Mouse (Mus musculus) forebrain, embryonic 11.5 days (tissue): ENCODE measurements at regions not wholly inside any gene's neighbourhood (a gene's known extent, or its start where the extent isn't known, plus 50 kb on each side); places are given as distances from the start of the nearest gene placed in this dataset.
"Not testable (repeated sequence)": the region's sequence is repeated elsewhere in the genome, so short reads cannot be mapped to it uniquely, and the experiment has no call there.

Experiments used
- ATAC-seq: fragments of 200-750 bp; cut with Nextera tagmentation; replicated peaks from 2 replicates; pipeline ENCODE4 v1.8.0; 2017; ENCODE audit warnings: moderate TSS enrichment; ENCODE audit not compliant: low FRiP score
- DNase-seq: peaks from one replicate; pipeline ENCODE4 v3.0.0-alpha.2; 2017; ENCODE audit warnings: low spot score
- H3K27ac ChIP-seq: fragments of 300-500 bp; sonication (generic); 2 replicates; pipeline ENCODE4 v1.5.1; 2014; ENCODE audit warnings: low read depth, low read length
- H3K27me3 ChIP-seq: fragments of 300-500 bp; sonication (generic); 2 replicates; pipeline ENCODE4 v1.6.1; 2014; ENCODE audit warnings: mild to moderate bottlenecking, low read length, mixed read lengths; ENCODE audit not compliant: control insufficient read depth, insufficient read depth
- H3K36me3 ChIP-seq: fragments of 300-500 bp; sonication (generic); 2 replicates; pipeline ENCODE4 v1.6.1; 2014; ENCODE audit warnings: mild to moderate bottlenecking, low read length, moderate library complexity, mixed read lengths; ENCODE audit not compliant: control insufficient read depth, insufficient read depth
- H3K4me1 ChIP-seq: fragments of 300-500 bp; sonication (generic); replicated peaks from 2 replicates; pipeline ENCODE4 v1.6.1; 2014; ENCODE audit warnings: low read length, mixed read lengths; ENCODE audit not compliant: control insufficient read depth, insufficient read depth
- H3K4me2 ChIP-seq: fragments of 300-500 bp; sonication (generic); 2 replicates; pipeline ENCODE4 v1.6.1; 2014; ENCODE audit warnings: low read depth, mild to moderate bottlenecking, low read length, moderate library complexity, mixed read lengths; ENCODE audit not compliant: severe bottlenecking
- H3K4me3 ChIP-seq: fragments of 300-500 bp; sonication (generic); 2 replicates; pipeline ENCODE4 v1.5.1; 2014; ENCODE audit warnings: low read depth, low read length
- H3K9ac ChIP-seq: fragments of 300-500 bp; sonication (generic); 2 replicates; pipeline ENCODE4 v1.6.1; 2014; ENCODE audit warnings: low read length
- H3K9me3 ChIP-seq: fragments of 300-500 bp; sonication (generic); 2 replicates; pipeline ENCODE4 v1.6.1; 2016; ENCODE audit warnings: low read length, mixed read lengths; ENCODE audit not compliant: control insufficient read depth
- WGBS: fragments of 180-500 bp; shearing (Covaris S2); extraction: QIAGEN DNeasy Blood & Tissue Kit; methylation state at CpG from one replicate; pipeline ENCODE4 v1.1.7; 2014; 5-methylcytosine and 5-hydroxymethylcytosine counted together

GRCm38 (mm10) chr14:116697675-116698074, 227.4 kb upstream of the Gpc6 start:
- ATAC-seq (no peak), DNase-seq (no peak)
- Histone ChIP-seq H3K27ac (no peak overlapping the region), H3K4me3 (no peak overlapping the region), H3K36me3 (no peaks in the 10 kb centered on the region), H3K27me3 (no peaks in the 10 kb centered on the region), H3K4me2 (no peak overlapping the region), H3K9me3 (no peaks in the 10 kb centered on the region), H3K9ac (no peak overlapping the region), H3K4me1 (no peaks in the 10 kb centered on the region)
- 83% methylated on average over 5 of the region's 5 CpGs for WGBS

GRCm38 (mm10) chr14:116698437-116698836, 226.7 kb upstream of the Gpc6 start:
- Histone ChIP-seq H3K36me3 (no peaks in the 10 kb centered on the region), H3K27ac (no peak overlapping the region), H3K4me1 (no peaks in the 10 kb centered on the region), H3K4me3 (no peak overlapping the region), H3K9me3 (no peaks in the 10 kb centered on the region), H3K27me3 (no peaks in the 10 kb centered on the region), H3K4me2 (no peak overlapping the region), H3K9ac (no peak overlapping the region)
- DNase-seq (no peak), ATAC-seq (peak; percentile 76)
- WGBS = 47% methylated on average over 7 of the region's 7 CpGs

GRCm38 (mm10) chr14:116734596-116734995, 190.5 kb upstream of the Gpc6 start:
- DNase-seq, H3K9ac ChIP-seq, ATAC-seq, H3K27ac ChIP-seq, H3K36me3 ChIP-seq, H3K9me3 ChIP-seq, H3K4me3 ChIP-seq, H3K27me3 ChIP-seq, H3K4me1 ChIP-seq, H3K4me2 ChIP-seq: not testable (repeated sequence)
- 90% methylated on average over 6 of the region's 6 CpGs for WGBS

DNA sequence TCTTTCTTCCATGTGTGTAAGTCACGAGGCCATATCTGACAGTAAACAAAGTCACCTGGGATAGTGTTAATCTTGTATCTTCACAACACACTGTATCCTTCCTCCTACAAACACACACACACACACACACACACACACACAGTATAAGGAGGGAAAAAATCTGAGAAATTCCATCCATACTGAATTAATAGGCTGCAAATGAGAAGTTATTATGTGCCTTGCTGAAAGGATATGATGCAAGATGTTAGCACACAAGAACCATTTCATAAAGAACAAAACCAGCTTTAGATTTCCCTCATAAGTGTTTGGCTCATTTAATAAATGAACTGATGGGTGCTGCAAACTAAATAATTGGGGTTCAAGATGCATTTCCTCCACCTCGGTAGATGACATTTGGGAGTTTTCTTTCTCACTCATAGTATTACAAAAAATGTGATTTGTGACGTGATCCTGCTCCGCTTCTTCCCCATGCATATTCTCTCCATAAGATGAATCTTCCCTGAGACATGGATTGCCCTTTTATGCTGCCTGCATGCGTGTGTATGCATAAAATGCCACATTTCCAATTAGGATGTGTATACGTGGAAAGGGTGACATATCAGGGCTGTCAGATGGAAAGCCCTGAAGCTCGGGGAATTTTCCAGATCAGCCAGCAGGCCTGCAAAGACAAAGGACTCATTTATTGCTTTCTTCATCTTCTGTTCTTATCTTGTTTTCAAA, 170.5 kb upstream of the Gpc6 start:
- no peaks in the 10 kb centered on the region for H3K27me3 ChIP-seq
- ATAC-seq = no peak
- no peak overlapping the region for H3K9ac ChIP-seq
- no peaks in the 10 kb centered on the region for H3K9me3 ChIP-seq
- H3K4me3 ChIP-seq = no peak overlapping the region
- 88% methylated on average over 7 of the region's 7 CpGs for WGBS
- H3K4me2 ChIP-seq = no peak overlapping the region
- H3K36me3 ChIP-seq = no peaks in the 10 kb centered on the region
- H3K27ac ChIP-seq = no peak overlapping the region
- H3K4me1 ChIP-seq = no peaks in the 10 kb centered on the region
- DNase-seq = no peak

DNA sequence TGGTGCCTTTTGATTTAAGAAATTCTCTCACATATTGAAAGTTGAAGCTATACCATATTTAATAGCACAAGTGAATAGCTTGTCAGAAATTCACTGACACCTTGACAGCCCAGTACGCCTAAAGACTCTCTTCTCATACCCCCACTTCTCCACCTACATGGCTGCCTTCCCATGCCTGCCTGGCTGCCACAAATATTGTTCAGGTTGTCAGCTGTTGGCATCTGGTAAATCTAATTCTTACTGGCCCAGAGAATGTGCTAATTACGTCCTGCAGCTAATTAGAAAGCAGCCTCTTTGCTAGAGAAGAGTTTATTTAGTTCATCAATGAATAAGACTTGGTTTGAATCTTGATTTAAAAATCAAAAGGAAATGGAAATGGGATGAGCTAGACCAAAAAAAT, 163.7 kb upstream of the Gpc6 start:
- H3K4me1 ChIP-seq = no peaks in the 10 kb centered on the region
- H3K27me3 ChIP-seq = no peaks in the 10 kb centered on the region
- H3K4me2 ChIP-seq = no peak overlapping the region
- no peaks in the 10 kb centered on the region for H3K36me3 ChIP-seq
- H3K9ac ChIP-seq = no peak overlapping the region
- no peak for ATAC-seq
- H3K9me3 ChIP-seq = no peaks in the 10 kb centered on the region
- DNase-seq = no peak
- 69% methylated on average over 2 of the region's 2 CpGs for WGBS
- no peak overlapping the region for H3K27ac ChIP-seq
- no peak overlapping the region for H3K4me3 ChIP-seq

GRCm38 (mm10) chr14:116771120-116771519, 154.0 kb upstream of the Gpc6 start:
- DNase-seq (no peak), ATAC-seq (no peak)
- H3K4me3 ChIP-seq = no peak overlapping the region
- H3K27ac ChIP-seq = no peak overlapping the region
- H3K36me3 ChIP-seq = no peaks in the 10 kb centered on the region
- no peak overlapping the region for H3K4me2 ChIP-seq
- WGBS = 88% methylated on average over 4 of the region's 4 CpGs
- H3K4me1 ChIP-seq = no peaks in the 10 kb centered on the region
- H3K9me3 ChIP-seq = no peaks in the 10 kb centered on the region
- no peaks in the 10 kb centered on the region for H3K27me3 ChIP-seq
- no peak overlapping the region for H3K9ac ChIP-seq

DNA sequence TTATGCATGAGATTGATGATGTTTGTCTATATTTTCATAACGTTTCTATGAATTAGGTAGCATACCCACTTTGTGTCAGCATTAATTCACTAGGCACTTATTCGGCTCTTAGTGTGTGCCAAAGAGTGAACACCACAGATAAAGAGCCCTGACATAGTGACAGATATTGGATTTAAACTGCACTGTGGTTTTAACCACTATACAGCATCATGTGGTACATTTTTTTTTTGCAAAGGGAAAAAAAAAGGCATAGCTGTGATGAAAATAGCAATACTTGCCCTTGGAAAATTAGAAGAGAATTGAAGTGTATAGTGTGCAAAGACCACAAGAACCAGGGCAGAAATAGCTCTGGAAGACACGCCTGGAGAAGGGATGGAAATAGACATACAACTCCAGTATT, 153.4 kb upstream of the Gpc6 start:
- WGBS = 93% methylated on average over 3 of the region's 3 CpGs
- Histone ChIP-seq H3K9ac (no peak overlapping the region), H3K27me3 (no peaks in the 10 kb centered on the region), H3K36me3 (no peaks in the 10 kb centered on the region), H3K9me3 (no peaks in the 10 kb centered on the region), H3K27ac (no peak overlapping the region), H3K4me1 (no peaks in the 10 kb centered on the region), H3K4me2 (no peak overlapping the region), H3K4me3 (no peak overlapping the region)
- no peak for DNase-seq
- ATAC-seq = no peak

DNA sequence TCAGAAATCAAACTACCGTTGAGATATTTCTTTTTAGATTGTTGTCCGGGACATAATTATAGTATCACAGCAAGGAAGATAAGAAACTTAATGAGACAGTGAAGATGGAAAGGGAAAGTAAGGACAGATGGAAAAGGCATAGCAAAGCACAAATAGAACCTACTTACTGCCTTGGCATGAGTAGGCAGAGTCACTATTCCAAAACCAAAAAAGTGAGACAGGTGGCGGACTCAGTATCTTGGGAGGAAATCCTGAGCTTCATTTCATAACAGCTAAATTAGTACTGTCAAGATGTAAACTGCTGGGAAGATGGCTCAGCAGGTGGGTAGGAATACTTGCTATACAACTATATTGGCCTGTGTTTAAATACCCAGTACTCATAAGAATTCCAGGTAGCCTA, 145.5 kb upstream of the Gpc6 start:
- no peaks in the 10 kb centered on the region for H3K27me3 ChIP-seq
- H3K4me3 ChIP-seq = no peak overlapping the region
- no peaks in the 10 kb centered on the region for H3K36me3 ChIP-seq
- WGBS = 93% methylated on average over 3 of the region's 3 CpGs
- no peak overlapping the region for H3K9ac ChIP-seq
- H3K4me2 ChIP-seq = no peak overlapping the region
- no peaks in the 10 kb centered on the region for H3K9me3 ChIP-seq
- ATAC-seq = no peak
- H3K4me1 ChIP-seq = no peaks in the 10 kb centered on the region
- no peak for DNase-seq
- H3K27ac ChIP-seq = no peak overlapping the region

- H3K4me3 ChIP-seq = no peak overlapping the region
- H3K9ac ChIP-seq = no peak overlapping the region
- no peaks in the 10 kb centered on the region for H3K4me1 ChIP-seq
- 73% methylated on average over 3 of the region's 3 CpGs for WGBS
- H3K36me3 ChIP-seq = no peaks in the 10 kb centered on the region
- H3K27me3 ChIP-seq = no peaks in the 10 kb centered on the region
- no peaks in the 10 kb centered on the region for H3K9me3 ChIP-seq
- no peak overlapping the region for H3K27ac ChIP-seq
- DNase-seq = no peak
- ATAC-seq = no peak
- no peak overlapping the region for H3K4me2 ChIP-seq
Measured at GRCm38 (mm10) chr14:116783840-116784239, 141.3 kb upstream of the Gpc6 start.
